Mouse (Mus musculus) heart, adult 18-20 months (tissue): ENCODE results near the gene Abca5. TPM values are rescaled to one million over a fixed set of nuclear protein-coding genes. Genes with fewer than 3 reads are reported as not detected.

Source experiments
- DNase-seq, 2 experiments: peaks; one replicate each; pipeline ENCODE4 v3.0.0; 2021 to 2022; ENCODE audit warnings: mixed read lengths in 1 of 2
- total RNA-seq, 2 experiments: library from RNA; stranded (reverse); gene quantifications; 2 replicates each; pipeline ENCODE4 v1.2.3; 2021

Abca5 gene
- total RNA-seq, 2 experiments from 2014 or later: 7.2 to 9.7 TPM

GRCm38 (mm10) chr11:110303411-110303810 lies 34.1 kb downstream of the Abca5 start:
- DNase-seq: no peak

GRCm38 (mm10) chr11:110297917-110298533 lies 39.5 kb downstream of the Abca5 start:
- DNase-seq: no peak

- no peak for DNase-seq
Measured at GRCm38 (mm10) chr11:110290586-110290985, 46.9 kb downstream of the Abca5 start.

- DNase-seq: no peak
Measured at GRCm38 (mm10) chr11:110288423-110288822, 49.1 kb downstream of the Abca5 start.

GRCm38 (mm10) chr11:110287694-110288093 lies 49.8 kb downstream of the Abca5 start:
- no peak for DNase-seq

GRCm38 (mm10) chr11:110286331-110286730 lies 51.2 kb downstream of the Abca5 start:
- no peak for DNase-seq

- no peak for DNase-seq
Measured at GRCm38 (mm10) chr11:110284849-110285248, 52.7 kb downstream of the Abca5 start.

- DNase-seq: no peak
Measured at GRCm38 (mm10) chr11:110284185-110284787, 53.2 kb downstream of the Abca5 start.

- no peak for DNase-seq
Measured at GRCm38 (mm10) chr11:110274794-110275193, 62.7 kb downstream of the Abca5 start.

GRCm38 (mm10) chr11:110271745-110272144 lies 65.8 kb downstream of the Abca5 start:
- DNase-seq: peak; percentile 53 to 77

- DNase-seq: peak; percentile 89 to 98
Measured at GRCm38 (mm10) chr11:110268244-110268844, 69.2 kb downstream of the Abca5 start.

GRCm38 (mm10) chr11:110267232-110267631 lies 70.3 kb downstream of the Abca5 start:
- no peak for DNase-seq

- DNase-seq: no peak
Measured at GRCm38 (mm10) chr11:110266757-110267156, 70.8 kb downstream of the Abca5 start.

- no peak for DNase-seq
Measured at GRCm38 (mm10) chr11:110261867-110262266, 75.6 kb downstream of the Abca5 start.

- no peak for DNase-seq
Measured at GRCm38 (mm10) chr11:110257911-110258310, 79.6 kb downstream of the Abca5 start.

GRCm38 (mm10) chr11:110257061-110257460 lies 80.5 kb downstream of the Abca5 start:
- no peak for DNase-seq

GRCm38 (mm10) chr11:110252256-110252655 lies 85.3 kb downstream of the Abca5 start:
- no peak for DNase-seq

- peak; percentile 72 to 79 for DNase-seq
Measured at GRCm38 (mm10) chr11:110251534-110251933, 86.0 kb downstream of the Abca5 start, which contains the start of gene Abca6. TSS of gene Abca6 (minus strand) at chr11:110251776.

GRCm38 (mm10) chr11:110244730-110245129 lies 92.8 kb downstream of the Abca5 start:
- DNase-seq: peak; percentile 30 to 77

GRCm38 (mm10) chr11:110237466-110237865 lies 100.0 kb downstream of the Abca5 start:
- no peak for DNase-seq

- no peak for DNase-seq
Measured at GRCm38 (mm10) chr11:110232975-110233374, 104.5 kb downstream of the Abca5 start.
